Mouse (Mus musculus) CD4-positive naive resting alpha-beta T cell, adult 57 days (primary cell): ENCODE data around the gene Kcna3. TPM values are rescaled to one million over a fixed set of nuclear protein-coding genes. Genes with fewer than 3 reads are reported as not detected.

Experiments
- total RNA-seq: library from RNA; stranded (reverse); gene quantifications from one replicate; pipeline ENCODE4 v1.2.4, GENCODE M21; 2023

The Kcna3 gene
- 50.2 TPM for total RNA-seq

GRCm38 (mm10) chr3:107035521-107036457 is at the start of gene Kcna3:
Gene Kcna3, plus strand, starts transcription at chr3:107036169.

Other genes with a start within 250 kb of the Kcna3 start
- 722 TPM for gene Cd53, start 246.0 kb upstream of the Kcna3 start, total RNA-seq
- gene Olfr266, start 209.9 kb upstream of the Kcna3 start, total RNA-seq: not detected
- gene Kcna2, start 65.0 kb downstream of the Kcna3 start, total RNA-seq: 2.7 TPM
- gene Kcna10, start 146.9 kb downstream of the Kcna3 start, total RNA-seq: not detected
- gene Cym, start 185.6 kb downstream of the Kcna3 start, total RNA-seq: 0.80 TPM
- not detected for gene A630076J17Rik, start 194.4 kb downstream of the Kcna3 start, total RNA-seq
- gene Prok1, start 203.5 kb downstream of the Kcna3 start, total RNA-seq: not detected
- 37.0 TPM for gene Lamtor5, start 242.7 kb downstream of the Kcna3 start, total RNA-seq